Mouse (Mus musculus): ENCODE data around the gene Ung.

The Ung gene

DNA sequence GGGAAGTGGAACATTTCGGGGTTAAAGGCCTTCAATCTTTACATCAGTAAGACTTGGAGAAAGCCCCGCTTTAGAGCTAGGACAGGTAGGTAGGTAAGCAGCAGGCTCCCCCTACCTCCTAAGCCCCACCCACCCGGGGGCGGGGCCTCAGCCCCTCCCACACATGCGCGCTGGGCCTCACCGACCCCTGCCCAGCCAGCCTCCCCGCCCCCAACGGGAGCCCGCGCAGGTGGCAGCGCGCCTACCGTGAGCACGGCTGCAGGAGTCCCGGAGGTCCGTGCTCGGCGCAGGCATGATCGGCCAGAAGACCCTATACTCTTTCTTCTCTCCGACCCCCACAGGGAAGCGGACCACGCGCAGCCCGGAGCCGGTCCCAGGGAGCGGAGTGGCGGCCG, at the start of gene Ung:
TSS of gene Ung (plus strand) at position 176 of the 395 bp plus-strand sequence.
- peak; percentile 90 for DNase-seq

DNA sequence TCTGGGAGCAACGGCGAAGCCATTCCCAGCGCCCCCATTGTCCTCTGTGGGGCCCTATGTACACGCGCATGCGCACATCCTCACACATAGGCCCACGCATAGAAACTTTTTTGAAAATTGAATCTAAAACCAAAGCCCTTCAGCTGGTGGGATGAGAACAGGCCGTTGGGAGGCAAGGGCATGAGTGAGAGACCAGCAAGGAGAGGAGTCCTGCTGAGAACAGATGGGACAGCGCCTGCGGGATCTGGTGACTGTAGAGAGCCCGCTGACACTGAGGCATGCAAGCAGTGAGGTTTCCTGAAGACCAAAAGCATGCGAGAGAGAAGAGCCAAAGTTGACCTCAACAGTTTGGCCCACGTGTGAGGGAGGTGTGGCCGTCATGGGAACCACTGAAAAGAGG, 44.7 kb upstream of the Ung start:
- DNase-seq = no peak

DNA sequence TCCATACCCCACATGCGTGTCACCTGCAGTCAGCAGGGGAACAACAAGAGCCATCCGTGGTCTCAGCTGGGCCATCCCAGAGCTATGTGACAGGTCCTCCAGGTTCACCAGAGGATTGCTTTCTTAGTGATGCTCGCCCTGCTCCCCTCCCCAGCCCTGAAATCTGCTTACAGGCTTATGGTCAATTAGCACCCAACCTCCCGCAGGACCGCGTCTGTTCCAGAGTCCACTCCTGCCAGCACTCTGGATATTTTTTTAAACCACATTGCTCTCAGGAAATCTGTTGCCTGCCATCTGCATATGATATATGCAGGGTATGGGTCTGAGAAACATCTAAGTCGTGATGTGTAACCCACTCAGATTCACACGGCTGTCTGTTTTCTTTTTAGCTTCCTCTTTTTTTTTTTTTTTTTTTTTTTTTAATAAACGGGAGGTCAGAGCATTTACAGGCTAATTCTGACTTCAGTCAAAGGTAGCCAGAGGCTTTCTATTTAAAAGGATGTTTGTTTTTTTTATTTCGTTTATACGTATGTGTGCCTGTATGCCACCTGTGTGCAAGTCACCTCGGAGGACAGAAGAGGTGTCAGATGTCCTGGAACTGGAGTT, 42.2 kb upstream of the Ung start:
- peak; percentile 56 to 70 for DNase-seq

DNA sequence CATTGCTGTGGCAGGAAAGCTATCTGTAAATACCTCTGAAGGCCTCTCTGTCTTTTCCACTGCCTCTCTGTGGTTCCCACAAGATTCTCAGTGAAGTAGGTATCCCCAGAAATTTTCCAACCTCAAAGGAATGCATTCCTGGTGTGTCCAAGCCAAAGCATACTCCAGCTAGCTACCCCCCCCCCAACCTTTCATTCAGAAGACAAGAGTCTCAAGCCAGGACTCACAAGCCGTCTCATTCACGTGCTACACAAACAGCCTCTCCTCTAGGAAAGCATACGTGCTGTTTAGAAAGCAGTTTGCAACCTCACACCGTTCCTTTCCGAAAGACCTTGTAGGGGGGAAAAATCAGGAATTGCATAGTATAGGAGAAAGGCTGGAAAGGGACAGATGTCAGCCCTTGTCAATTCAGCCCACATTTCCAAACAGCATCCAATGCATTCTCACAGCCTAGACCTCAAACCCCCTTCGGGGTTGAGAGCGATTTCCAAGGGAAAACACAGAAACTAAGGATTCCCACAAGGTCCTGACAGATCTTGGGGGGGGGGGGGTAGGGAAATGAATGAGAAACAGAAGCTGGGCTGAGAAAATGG, 39.7 kb upstream of the Ung start:
- DNase-seq = peak in 1 of 2 experiments; percentile 46

DNA sequence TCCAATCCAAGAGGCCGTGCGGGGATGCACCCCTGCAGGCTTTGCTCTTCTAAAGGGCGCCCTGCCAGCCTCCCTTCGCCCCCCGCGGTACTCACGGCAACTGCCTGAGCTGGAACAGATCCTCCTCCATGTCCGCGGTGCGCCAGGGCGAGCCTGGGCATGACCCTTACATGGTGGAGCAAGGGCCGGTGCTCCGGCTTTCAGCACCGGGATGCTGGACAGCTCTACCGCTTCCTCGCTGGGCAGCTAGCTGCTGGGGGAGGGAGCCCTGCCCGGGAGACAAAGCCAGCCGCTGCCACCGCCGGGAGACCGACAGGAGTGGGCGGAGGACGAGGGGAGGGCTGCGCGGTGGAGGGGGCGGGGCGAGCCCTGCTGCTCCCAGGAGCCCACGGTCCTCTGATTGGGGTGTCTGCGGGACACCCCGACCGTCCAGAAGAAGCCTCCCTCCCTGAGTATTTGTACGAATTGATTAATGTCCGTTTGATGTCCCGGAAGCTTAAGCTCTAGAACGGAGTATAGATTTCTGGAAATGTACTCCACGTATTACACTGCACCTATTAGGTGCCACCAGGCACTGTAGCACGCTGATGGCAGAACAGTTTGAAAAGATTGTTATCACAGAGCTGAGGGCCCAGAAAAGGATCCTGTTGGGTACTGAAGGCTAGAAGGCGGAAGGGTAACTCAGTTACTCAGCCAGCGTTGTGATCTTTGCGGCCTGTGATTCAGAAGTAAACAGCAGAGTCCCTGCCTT, 39.0 kb upstream of the Ung start, which contains the start of gene Svop:
TSS of gene Svop (minus strand) at position 514 of the 751 bp plus-strand sequence.
- peak; percentile 90 to 91 for DNase-seq

DNA sequence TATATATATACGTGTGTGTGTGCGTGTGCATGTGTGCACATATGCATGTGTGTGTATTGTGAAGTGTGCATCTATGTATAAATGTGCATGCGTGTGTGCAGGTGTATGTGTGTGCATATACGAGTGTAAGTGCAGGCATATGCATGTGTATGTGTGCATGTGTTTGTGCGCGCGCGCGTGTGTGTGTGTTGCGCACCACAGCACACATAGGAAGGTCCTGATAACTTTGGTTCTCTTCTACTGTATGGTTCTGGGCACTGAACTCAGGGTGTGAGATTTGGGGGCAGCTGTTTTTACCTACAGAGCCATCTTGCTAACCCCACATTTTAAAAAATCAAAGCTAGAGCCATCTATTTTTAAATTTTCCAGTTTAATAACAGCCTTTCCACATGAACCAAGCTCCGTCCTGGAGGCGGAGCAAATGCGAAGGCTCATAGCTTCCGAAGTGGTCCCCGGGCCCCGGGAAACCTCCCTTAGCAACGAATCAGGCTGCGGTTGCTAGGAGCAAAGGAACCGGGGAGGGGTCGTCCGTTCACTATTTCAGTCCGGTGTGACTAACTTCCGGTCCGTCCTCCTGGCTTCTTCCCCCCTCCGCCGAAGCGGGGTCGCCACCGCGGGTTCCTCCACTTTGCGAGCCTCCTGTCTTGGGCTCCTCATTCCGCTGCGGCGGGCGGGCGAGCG, 30.3 kb upstream of the Ung start:
- peak; percentile 96 to 97 for DNase-seq

DNA sequence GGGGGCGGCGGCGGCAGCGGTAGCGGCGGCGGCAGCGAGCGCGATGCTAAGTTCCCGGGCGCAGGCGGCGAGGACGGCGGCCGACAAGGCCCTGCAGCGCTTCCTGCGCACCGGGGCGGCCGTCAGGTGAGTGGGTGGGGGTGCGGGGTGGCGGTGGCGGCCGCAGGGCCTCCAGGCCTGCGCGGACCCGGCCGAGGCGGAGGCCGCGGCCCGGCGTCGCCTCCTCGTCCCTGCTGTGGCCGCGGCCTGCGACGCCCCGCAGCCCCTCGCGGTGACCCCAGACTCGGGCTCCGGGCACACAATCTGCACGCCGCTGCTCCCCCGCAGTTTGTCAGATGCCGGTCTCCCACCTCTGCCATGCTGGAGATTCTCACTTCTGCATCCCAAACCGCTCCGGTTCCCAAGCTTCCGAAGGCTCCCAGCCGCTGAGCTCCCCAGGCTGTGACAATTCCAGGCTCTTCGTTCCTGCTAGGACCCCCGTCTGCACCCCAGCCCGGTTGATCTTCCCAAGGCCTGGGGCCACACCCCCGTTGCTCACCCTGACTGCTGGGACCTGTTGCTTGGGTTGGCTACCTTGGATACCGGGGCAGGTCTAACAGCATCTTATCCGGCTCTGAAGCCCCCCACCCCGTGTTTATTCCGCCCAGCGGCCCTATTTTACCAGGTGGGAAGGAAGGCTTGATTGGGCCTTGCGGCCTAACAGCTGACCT, 29.6 kb upstream of the Ung start:
- DNase-seq = no peak

DNA sequence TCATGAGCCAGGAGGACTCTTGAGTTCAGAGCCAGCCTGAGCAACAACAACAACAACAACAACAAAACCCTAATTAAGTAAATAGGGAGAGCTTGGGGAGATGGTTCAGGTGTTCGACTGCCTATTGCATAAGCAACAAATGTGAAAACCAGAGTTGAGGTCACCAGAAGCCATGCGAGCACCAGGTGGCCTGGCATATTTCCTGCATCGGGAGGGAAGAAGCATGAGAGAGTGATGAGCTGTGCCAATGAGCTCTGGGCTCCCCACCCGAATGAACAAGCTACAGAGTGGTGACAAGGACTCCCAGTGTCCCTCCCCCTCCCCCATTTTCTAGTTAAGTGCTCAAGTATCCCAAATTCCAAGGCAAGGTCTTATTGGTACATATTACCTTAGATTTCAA, 28.3 kb upstream of the Ung start:
- DNase-seq = no peak

DNA sequence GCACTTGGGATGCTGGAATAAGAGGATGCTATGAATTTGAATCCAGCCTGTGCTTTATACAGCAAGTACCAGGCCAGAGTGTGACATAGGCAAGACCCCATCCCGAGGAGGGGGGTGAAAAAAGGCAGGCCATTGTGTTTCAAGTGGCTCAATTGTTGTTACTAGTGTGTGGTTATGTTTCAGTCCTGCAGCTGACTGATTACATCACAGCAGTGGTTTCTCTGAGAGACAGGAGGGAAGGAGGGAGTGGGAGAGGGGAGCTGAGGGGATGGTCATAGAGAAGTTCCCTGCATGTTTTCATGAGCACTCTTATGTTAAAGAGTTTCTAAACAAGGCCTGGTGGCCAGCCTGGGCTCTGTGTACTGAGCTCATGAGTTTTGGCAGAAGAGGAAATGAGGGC, 27.4 kb upstream of the Ung start:
- no peak for DNase-seq

DNA sequence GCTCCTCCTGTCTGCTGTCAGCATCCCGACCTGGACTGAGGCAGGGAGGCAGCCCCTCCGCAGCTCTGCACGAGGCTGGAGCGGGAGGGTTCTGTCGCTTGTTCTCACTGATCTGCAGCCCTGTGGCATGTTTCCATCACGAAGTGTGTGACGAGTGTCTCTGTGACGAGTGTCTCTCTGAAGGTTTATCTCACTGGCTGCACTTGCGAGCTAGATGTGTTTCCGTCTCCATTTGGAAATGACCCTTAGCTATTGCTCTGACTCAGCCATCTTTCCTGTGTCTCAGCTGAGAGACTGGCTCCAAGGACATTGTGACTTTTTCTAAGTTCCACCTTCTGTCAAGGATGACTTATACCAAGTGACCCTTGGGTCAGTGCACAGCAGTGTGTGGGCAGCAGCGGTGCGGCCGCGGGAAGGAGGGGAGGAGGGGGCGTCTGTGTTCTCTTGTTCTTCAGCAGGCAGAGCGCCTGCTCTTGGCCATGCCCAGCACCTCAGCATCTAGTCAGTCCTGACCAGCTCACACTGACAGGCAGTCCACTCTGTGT, 23.7 kb upstream of the Ung start:
- DNase-seq = no peak

DNA sequence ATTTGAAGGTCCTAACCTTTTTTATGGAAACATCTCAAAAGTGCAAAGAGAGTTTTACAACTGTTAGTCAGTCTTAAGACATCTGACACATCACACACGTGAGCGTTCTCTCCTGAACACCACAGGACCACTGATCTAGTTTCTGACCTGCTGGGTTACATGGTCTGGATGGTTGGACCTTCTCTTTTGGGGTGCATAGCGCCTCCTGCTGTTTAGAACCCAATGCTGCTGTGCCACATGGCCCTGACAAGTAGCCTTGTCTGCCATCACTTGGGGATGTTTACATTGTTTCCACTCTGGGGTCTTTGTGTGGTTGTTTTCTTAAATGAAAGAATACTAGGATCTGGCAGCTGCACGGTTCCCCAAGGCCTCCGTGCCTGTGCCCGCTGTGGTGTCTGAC, 16.9 kb upstream of the Ung start:
- DNase-seq = no peak

DNA sequence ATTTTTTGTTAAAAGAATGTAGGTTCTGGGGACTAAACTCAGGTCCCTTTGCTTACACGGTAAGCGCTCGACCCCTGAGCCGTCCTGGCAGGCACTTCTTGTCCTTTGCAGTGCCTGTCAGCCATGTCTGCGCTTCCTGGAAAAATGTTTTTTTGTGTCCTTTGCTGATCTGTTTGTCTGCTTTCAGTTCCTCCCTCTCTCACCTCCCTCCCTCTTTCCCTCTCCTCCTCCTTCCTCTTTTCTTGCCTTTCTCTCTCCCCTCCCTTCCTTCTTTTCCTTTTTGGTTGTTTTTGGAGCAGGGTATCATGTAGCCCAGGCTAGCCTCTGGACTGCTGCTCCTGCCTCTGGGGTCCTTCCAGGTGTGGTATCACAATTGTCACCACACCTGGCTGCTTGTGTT, 15.2 kb upstream of the Ung start:
- no peak for DNase-seq

DNA sequence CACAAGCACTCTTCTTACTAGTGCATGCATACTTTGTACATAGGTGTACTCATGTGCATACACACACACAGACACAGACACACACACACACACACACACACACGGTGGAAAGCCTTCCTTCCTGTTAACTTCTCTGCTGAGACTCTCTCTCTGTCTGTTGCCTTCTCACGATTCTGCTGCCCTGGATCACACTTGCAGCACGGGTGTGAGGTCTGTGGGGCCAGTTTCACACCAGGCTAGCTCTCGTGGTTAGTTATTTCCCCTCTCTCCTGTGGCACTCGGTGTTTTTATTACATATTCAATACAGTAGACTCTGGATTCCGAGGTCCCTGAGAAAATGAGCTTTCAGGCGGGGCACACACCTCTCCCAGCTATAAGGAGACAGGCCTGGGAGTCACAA, 13.6 kb upstream of the Ung start:
- no peak for DNase-seq

DNA sequence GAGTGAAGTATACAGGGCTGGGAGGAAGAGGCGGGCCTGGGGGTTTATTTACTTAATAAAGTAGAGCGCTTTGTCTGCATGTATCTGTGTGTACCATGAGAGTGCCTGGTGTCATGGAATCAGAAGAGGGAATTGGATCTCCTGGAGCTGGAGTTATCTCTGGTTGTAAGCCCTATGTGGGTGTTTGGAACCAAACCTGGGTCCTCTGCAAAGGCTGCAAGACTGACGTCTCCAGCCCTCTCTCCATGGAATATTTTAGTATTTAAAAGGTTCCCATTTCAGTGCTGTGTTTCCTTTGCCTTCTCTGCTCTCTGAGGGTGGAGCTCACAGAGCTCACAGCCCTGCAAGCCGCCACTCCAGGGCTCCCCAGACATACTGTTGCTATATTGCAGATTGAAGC, 10.4 kb upstream of the Ung start:
- no peak for DNase-seq

DNA sequence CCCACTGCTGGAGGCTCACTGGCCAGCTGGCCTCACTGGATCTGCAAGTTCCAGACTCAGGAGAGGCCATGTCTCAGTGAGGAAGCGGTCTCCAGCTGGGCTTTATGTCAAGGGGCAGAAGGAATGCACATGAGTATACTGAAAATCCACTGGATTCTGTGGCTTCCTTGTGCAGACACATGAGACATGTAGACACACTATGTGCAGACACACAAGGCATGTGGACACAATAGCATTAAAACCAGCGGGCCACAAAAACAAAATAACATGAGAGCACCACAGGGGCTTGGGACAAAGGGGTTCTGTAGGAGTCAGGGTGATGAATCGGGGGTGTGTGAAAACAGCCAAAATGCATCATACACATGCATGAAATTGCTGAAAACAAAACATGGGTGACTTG, 4.2 kb upstream of the Ung start:
- no peak for DNase-seq

DNA sequence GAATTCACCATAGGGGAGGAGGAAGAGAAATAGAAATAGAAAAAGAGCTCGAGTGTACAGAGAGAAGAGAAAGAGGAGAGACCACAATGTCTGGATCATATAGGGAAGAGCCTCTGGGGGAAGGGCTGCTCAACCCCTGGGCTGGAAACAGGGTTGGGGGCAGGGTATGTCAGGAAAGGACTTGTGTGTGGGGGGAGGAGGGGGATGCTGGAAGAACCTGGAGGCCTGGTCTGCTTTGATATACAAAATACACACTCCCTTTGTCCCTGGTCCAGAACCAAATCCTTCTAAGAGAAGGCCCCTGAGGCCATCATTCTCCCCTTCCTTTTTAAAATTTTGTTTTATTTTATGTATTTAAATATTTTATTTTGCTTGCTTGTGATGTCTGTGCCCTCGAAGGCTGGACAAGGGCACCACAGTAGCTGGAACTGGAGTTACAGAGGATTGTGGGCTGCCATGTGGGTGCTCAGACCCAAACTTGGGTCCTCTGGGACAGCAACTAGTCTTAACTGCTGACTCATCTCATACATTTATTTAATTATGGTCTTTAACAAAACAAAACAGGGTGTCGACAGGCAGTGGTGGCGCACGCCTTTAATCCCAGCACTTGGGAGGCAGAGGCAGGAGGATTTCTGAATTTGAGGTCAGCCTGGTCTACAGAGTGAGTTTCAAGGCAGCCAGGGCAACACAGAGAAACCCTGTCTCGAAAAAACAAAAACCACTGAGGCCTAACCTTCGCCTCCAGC, 3.5 kb upstream of the Ung start:
- no peak for DNase-seq

DNA sequence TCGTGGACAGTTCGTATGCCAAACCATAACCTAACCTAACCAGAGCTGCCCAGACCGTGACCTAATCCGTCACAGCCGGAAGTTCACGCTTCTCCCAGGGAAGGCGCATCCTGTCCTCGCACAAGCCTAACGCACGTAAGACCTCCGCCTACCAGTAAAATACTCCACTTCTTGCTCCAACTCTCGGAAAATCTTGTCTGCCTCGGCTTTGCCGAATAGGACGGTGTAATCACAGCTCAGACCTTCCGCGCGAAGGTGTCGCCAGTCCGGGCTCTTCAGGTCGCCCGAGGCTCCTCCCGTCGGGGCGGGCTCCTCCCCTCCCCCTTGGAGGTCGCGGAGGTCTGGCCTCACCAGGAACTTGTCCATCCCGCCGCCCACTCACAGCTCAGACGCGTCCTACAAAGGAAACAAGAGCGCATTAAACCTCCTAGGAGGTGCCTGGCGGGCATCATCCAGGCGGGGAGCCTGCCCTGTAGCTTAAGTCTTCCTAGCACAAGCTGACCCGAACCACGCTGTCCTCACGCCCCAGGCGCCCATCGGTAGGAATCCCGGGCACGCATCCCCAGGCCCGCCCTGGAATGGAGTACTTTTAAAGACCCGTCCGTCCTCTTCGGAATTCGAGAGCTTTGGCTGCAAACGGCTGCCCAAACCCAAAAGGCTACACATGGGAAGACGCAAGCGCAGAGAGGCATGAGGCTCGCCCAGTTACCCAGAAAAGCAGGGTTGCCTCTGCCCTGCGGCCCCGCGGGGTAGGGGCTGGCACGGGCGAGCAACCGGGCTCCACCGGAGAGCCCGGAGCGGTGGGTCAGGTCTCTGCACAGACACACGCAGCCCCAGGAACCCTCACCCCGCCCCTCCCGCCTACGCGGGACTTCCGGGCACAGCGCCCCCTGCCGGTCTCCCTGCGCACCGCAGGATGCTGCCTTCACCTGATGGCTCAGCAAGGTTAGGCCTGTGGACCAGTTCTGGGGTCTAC, 2.5 kb upstream of the Ung start, which contains the start of gene Alkbh2:
TSS of gene Alkbh2 (minus strand) at position 845 of the 976 bp plus-strand sequence.
- DNase-seq = peak; percentile 93 to 95

DNA sequence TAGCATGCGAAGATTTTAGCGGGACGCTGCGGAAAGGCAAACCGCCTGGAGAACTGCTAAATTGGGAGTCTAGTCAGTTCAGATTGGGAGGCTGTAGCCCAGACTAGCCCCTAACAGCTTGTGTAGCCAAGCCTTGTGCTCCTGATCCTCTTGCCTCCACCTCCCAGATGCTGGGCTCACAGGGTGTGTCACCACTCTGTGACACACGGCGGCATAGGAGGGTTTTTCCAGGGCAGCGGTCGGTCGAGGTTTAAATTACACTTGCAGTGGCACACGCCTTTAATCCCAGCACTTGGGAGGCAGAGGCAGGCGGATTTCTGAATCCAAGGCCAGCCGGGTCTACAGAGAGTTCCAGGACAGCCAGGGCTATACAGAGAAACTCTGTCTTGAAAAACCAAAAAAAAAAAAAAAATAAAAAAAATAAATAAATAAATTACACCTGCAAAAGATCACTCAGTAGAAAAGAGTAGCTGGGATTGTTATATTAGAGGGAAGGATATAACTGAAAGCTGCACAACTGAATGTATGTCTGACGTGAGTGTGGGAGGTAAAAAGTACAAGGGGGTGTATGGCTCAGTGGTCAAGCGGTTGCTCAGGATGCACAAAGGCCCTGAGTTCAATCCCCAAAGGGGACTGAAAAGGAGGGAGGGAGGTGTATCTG, 506 bp upstream of the Ung start:
- DNase-seq = no peak

DNA sequence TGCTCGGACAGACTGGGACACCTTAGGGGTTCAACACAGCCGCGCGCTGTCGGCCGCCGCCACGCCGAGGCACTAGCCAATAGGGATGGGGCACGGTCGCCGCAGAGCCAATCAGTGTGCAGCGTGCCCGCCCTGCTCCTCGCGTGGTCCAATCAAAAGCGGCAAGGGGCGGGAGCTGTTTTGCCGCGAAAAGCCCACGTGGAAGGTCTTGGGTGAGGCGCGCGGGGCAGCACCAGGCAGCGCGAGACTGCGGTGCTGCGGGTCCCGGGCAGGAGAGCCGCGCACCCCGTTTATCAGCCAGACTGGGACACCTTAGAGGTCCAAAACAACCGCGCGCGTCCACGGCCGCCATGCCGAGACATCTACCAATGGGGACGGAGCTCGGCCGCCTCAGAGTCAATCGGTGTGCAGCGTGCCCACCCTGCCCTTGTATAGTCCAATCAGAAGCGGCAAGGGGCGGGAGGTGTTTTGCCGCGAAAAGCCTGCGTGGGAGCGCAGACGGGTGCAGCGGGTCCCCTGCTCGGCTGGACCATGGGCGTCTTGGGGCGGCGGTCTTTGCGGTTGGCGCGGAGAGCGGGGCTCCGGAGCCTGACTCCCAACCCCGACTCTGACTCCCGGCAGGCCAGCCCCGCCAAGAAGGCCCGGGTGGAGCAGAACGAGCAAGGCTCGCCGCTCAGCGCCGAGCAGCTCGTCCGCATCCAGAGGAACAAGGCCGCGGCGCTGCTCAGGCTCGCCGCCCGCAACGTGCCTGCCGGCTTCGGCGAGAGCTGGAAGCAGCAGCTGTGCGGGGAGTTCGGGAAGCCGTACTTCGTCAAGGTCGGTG, 723 bp downstream of the Ung start:
- peak; percentile 98 for DNase-seq
